15 mouse cellular contexts compared by ENCODE assay signal in genomic region chr19:46785633-46786032, GRCm38 (mm10). TPM values are rescaled to one million over a fixed set of nuclear protein-coding genes. Genes with fewer than 3 reads are reported as not detected.
DNase-seq lines count a peak whose midpoint lies in the region; ATAC-seq lines count a peak whose summit lies in the region.
"Had no signal": no experiment of that assay in that cellular context is flagged by ENCODE, and none has a peak within 500 bp of the region (broad histone marks: within the 10 kb centered on the region; RNA-seq: fewer than 3 reads in every experiment).

No protein-coding gene starts in this region.

- peak; percentile 95 for ATAC-seq in frontal cortex, adult (ENCODE audit: low TSS enrichment)
- ATAC-seq: forebrain, embryonic 14.5 days; forebrain, embryonic 16.5 days had no signal

- no peak for DNase-seq in frontal cortex, postnatal 10 days (ENCODE audit: low spot score in 2 of 2)
- DNase-seq in brain, adult 2 months (ENCODE audit: low read depth, low spot score), result peak; percentile 61
- DNase-seq in telencephalon, adult 2 months (ENCODE audit: low read depth, low spot score), result peak; percentile 62
- DNase-seq in heart, adult 18-20 months, result no peak
- DNase-seq: adrenal gland, adult 2 months; adrenal gland, postnatal 10 days; adrenal gland, postnatal 25 days; cerebellum, adult 11-12 months; cerebellum, adult 2 months; cerebellum, adult 9-10 months; cerebellum, postnatal 10 days; cerebellum, postnatal 25 days had no signal

RNA-seq across cellular contexts. Expression of gene Cnnm2, which starts 24.2 kb away (rescaled TPM):
- total RNA-seq in heart, adult 18-20 months (2021), result 1 to 10 TPM; 5.7 to 6.7 TPM

Comparison
In these comparisons a context has a peak if more than half of its experiments do, and no peak if none do; other contexts are left out.
1. DNase-seq: peak in brain, adult 2 months (single experiment) and telencephalon, adult 2 months (single experiment); none in frontal cortex, postnatal 10 days (0 of 2) and heart, adult 18-20 months (0 of 2).